Mouse (Mus musculus): ENCODE measurements at regions not wholly inside any gene's neighbourhood (a gene's known extent, or its start where the extent isn't known, plus 50 kb on each side); places are given as distances from the start of the nearest gene placed in this dataset.

- TF ChIP-seq CTCF (IDR thresholded peaks at IDR 0.05; ENCODE audit: extremely low read depth, insufficient read length, insufficient replicate concordance, low read depth, low read length) (no peak), POLR2A (IDR thresholded peaks at IDR 0.05; ENCODE audit: low read depth, low read length) (no peak)
These were observed 142.9 kb upstream of the 4931429L15Rik start for GRCm38 (mm10) chr9:46462681-46463080.

All from small intestine, adult 2 months (tissue).